Mouse (Mus musculus) ES-Bruce4 (cell line): ENCODE data around the gene Tmem26.
"Not testable (repeated sequence)": the region's sequence is repeated elsewhere in the genome, so short reads cannot be mapped to it uniquely, and the experiment has no call there.

ENCODE experiments used
- CTCF ChIP-seq: IDR thresholded peaks from one replicate; pipeline ENCODE4 v1.8.1; 2011; ENCODE audit warnings: low read depth, low read length
- POLR2A ChIP-seq: IDR thresholded peaks from one replicate; pipeline ENCODE4 v1.8.1; 2011; ENCODE audit warnings: low read length; ENCODE audit not compliant: insufficient read depth

DNA sequence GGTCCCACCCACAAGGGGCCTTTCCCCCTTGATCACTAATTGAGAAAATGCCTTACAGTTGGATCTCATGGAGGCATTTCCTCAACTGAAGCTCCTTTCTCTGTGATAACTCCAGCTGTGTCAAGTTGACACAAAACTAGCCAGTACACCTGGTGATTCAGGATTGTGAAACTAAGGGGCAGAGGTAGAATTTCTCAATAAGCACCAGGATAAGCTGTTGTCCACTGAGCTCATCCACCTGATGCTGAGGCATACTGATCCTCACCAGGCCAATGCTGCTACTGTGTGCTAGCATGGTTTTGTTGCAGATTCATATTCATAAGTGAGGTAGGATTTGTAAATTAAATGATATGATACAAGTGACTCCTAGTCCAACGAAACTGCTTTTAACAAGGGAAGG lies 15.5 kb downstream of the Tmem26 start:
- TF ChIP-seq CTCF, POLR2A: not testable (repeated sequence)
